Mouse (Mus musculus) erythroblast, embryonic 14.5 days (primary cell): Measurements from ENCODE around the gene Pld6. TPM values are rescaled to one million over a fixed set of nuclear protein-coding genes. Genes with fewer than 3 reads are reported as not detected.
"Not testable (repeated sequence)": the region's sequence is repeated elsewhere in the genome, so short reads cannot be mapped to it uniquely, and the experiment has no call there.

Experiments
- H3K27me3 ChIP-seq: 2 replicates; pipeline ENCODE4 v1.6.1; 2012; ENCODE audit warnings: inconsistent platforms; ENCODE audit not compliant: control insufficient read depth
- H3K36me3 ChIP-seq: 2 replicates; pipeline ENCODE4 v1.6.1; 2012; ENCODE audit warnings: mild to moderate bottlenecking, inconsistent platforms; ENCODE audit not compliant: control insufficient read depth
- H3K4me1 ChIP-seq: 2 replicates; pipeline ENCODE4 v1.6.1; 2012; ENCODE audit warnings: inconsistent platforms; ENCODE audit not compliant: control insufficient read depth
- H3K4me3 ChIP-seq: replicated peaks from 2 replicates; pipeline ENCODE3; 2012; ENCODE audit warnings: moderate library complexity, mild to moderate bottlenecking, inconsistent platforms
- H3K9me3 ChIP-seq: 2 replicates; pipeline ENCODE4 v1.6.1; 2012; ENCODE audit warnings: low read length, inconsistent platforms, mixed read lengths; ENCODE audit not compliant: control insufficient read depth
- GATA1 ChIP-seq: IDR thresholded peaks from 2 replicates; pipeline ENCODE4 v1.6.1; 2012; ENCODE audit warnings: low read length, inconsistent platforms, mixed read lengths
- TAL1 ChIP-seq: IDR thresholded peaks from 3 replicates; pipeline ENCODE4 v1.6.1; 2012; ENCODE audit warnings: low read length, inconsistent platforms, mixed read lengths
- polyA plus RNA-seq: library from polyadenylated mRNA; stranded (reverse); fragments of >175 nt; gene quantifications from 2 replicates; pipeline ENCODE4 v1.2.3, GENCODE M21; 2012

Gene Pld6
- polyA plus RNA-seq, 1 experiment, result not detected

DNA sequence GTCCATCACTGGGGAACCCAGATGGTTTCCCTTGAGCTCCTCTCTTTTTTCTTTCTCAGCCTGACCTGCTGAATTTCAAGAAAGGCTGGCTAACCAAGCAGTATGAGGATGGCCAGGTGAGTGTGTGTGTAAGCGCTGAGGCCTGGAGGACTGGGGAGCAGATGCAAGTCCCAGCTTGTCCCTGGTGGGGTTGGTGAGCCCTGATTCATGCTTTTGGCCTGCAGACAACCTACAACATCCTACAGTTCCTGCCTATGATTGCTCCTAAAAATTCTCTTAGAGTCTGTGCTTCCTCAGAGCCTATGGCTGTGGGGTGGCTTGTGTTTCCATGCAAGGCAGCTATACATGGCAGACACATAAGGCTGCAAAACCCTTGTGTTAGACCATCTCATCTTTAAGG lies 43.7 kb downstream of the Pld6 start:
- Histone ChIP-seq H3K36me3 (peaks cover 74% of the 10 kb centered on the region), H3K9me3 (no peaks in the 10 kb centered on the region), H3K27me3 (no peaks in the 10 kb centered on the region), H3K4me1 (peaks cover 14% of the 10 kb centered on the region), H3K4me3 (no peak overlapping the region)
- TF ChIP-seq GATA1 (no peak), TAL1 (no peak)

GRCm38 (mm10) chr11:59743307-59743706 lies 44.1 kb downstream of the Pld6 start:
- TF ChIP-seq GATA1 (no peak), TAL1 (no peak)
- Histone ChIP-seq H3K9me3 (no peaks in the 10 kb centered on the region), H3K4me1 (peaks cover 18% of the 10 kb centered on the region), H3K27me3 (no peaks in the 10 kb centered on the region), H3K36me3 (peaks cover 76% of the 10 kb centered on the region), H3K4me3 (no peak overlapping the region)

DNA sequence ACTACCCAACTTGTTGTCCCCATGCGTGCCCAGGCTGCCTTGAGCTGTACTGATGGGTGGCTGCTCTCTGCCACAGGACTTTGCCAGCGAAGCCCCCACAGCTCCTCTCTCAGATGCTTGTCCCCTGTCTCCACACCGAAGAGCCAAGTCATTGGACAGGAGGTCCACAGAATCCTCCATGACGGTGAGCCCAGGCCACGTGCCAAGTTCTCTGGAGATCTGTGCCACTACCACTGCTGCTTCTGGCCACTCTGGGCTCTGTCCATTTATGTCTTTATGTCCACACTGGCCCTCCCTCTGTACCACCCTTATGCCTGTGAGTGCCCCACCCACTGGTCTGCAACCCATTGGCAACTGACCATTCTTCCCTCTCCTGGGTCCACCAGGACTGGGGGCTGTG lies 45.5 kb downstream of the Pld6 start:
- H3K9me3 ChIP-seq, result no peaks in the 10 kb centered on the region
- peaks cover 87% of the 10 kb centered on the region for H3K36me3 ChIP-seq
- TF ChIP-seq GATA1, result no peak
- TF ChIP-seq TAL1, result no peak
- H3K4me1 ChIP-seq, result peaks cover 20% of the 10 kb centered on the region
- no peak overlapping the region for H3K4me3 ChIP-seq
- H3K27me3 ChIP-seq, result no peaks in the 10 kb centered on the region

GRCm38 (mm10) chr11:59739996-59740395 lies 47.4 kb downstream of the Pld6 start:
- H3K36me3 ChIP-seq, result peaks cover 97% of the 10 kb centered on the region
- no peaks in the 10 kb centered on the region for H3K27me3 ChIP-seq
- no peaks in the 10 kb centered on the region for H3K9me3 ChIP-seq
- peaks cover 20% of the 10 kb centered on the region for H3K4me1 ChIP-seq
- TF ChIP-seq GATA1, result no peak
- no peak overlapping the region for H3K4me3 ChIP-seq

DNA sequence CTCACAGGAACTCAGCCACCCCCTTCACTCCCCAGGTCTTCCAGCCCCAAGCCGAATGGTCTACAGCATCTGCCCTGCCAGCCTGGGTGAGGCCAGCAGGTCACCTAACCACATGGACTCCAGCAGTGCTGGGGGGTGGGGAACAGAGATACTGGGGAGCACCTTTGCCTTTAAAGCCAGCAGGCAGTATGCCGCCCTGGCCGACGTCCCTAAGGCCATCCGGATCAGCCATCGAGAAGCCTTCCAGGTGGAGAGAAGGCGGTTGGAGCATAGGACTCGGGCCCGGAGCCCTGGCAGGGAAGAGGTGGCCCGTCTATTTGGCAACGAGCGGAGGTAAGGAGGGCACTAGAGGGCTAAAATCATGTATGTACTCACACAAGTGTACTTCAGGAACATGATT lies 50.2 kb downstream of the Pld6 start:
- Histone ChIP-seq H3K4me1 (peaks cover 20% of the 10 kb centered on the region), H3K27me3 (no peaks in the 10 kb centered on the region), H3K36me3 (peaks cover 79% of the 10 kb centered on the region), H3K4me3 (no peak overlapping the region), H3K9me3 (no peaks in the 10 kb centered on the region)
- TF ChIP-seq GATA1 (no peak), TAL1 (no peak)

DNA sequence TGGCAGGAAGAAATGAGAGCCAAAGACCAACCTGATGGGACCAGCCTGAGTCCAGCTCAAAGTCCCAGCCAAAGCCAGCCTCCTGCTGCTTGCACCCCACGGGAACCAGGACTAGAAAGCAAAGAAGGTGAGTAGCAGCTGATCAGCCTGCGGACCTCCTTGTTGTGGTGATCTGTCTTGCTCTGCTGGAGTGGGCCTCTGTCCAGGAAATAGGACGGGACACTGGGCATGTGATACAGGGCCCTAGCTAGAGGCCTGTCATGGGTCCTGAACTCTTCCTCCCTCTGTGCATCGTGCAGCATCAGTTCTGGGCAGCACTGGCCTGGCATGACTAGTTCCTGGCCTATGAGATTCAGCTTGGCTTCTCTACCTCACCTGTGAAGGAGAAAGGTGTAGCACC lies 51.5 kb downstream of the Pld6 start:
- H3K36me3 ChIP-seq, result peaks cover 79% of the 10 kb centered on the region
- not testable (repeated sequence) for H3K9me3 ChIP-seq, H3K4me3 ChIP-seq, H3K27me3 ChIP-seq
- H3K4me1 ChIP-seq, result peaks cover 20% of the 10 kb centered on the region

GRCm38 (mm10) chr11:59734335-59734734 lies 53.1 kb downstream of the Pld6 start:
- Histone ChIP-seq H3K4me3 (no peak overlapping the region), H3K4me1 (peaks cover 12% of the 10 kb centered on the region), H3K27me3 (no peaks in the 10 kb centered on the region), H3K9me3 (no peaks in the 10 kb centered on the region), H3K36me3 (peaks cover 73% of the 10 kb centered on the region)
- TF ChIP-seq GATA1, result no peak
- no peak for TF ChIP-seq TAL1

Other genes with a start within 250 kb of the Pld6 start
- 0.04 and 0.06 TPM in 2 replicates for gene Nlrp3, start 246.1 kb downstream of the Pld6 start, polyA plus RNA-seq
- not detected in 2 replicates for gene Olfr222, start 211.4 kb downstream of the Pld6 start, polyA plus RNA-seq
- gene Olfr223, start 194.4 kb downstream of the Pld6 start, polyA plus RNA-seq, result not detected in 2 replicates
- 3.0 and 3.4 TPM in 2 replicates for gene Mprip, start 126.3 kb downstream of the Pld6 start, polyA plus RNA-seq
- 0.28 and 0.94 TPM in 2 replicates for gene Flcn, start 22.4 kb upstream of the Pld6 start, polyA plus RNA-seq
- gene Nt5m, start 51.8 kb upstream of the Pld6 start, polyA plus RNA-seq, result 0.83 and 0.99 TPM in 2 replicates
- 2.9 and 3.4 TPM in 2 replicates for gene Cops3, start 52.2 kb upstream of the Pld6 start, polyA plus RNA-seq
- 4.1 and 5.4 TPM in 2 replicates for gene Med9, start 160.6 kb upstream of the Pld6 start, polyA plus RNA-seq
- not detected in 2 replicates for gene Rasd1, start 177.3 kb upstream of the Pld6 start, polyA plus RNA-seq